Mouse (Mus musculus): ENCODE results near the gene Speer4b. TPM values are rescaled to one million over a fixed set of nuclear protein-coding genes. Genes with fewer than 3 reads are reported as not detected.

Speer4b gene
- polyA plus RNA-seq, 1 experiment, result not detected

- H3ac ChIP-seq (ENCODE audit: control insufficient read depth, insufficient read length, low read depth), result no peak overlapping the region
- no peak overlapping the region for H3K4me3 ChIP-seq (ENCODE audit: insufficient read depth, poor library complexity, severe bottlenecking)
- TF ChIP-seq CTCF (IDR thresholded peaks at IDR 0.05; ENCODE audit: control insufficient read depth, insufficient read depth, insufficient read length) (no peak), MYOG (IDR thresholded peaks at IDR 0.05; ENCODE audit: control insufficient read depth, extremely low read depth, insufficient read length) (no peak), MYOD1 (IDR thresholded peaks at IDR 0.05; ENCODE audit: control insufficient read depth, insufficient read length, low read depth) (no peak), CEBPB (IDR thresholded peaks at IDR 0.05; ENCODE audit: low read depth) (no peak), FOSL1 (IDR thresholded peaks at IDR 0.05; ENCODE audit: insufficient read depth, low read length, poor library complexity, severe bottlenecking) (no peak), MAX (IDR thresholded peaks at IDR 0.05) (no peak), USF1 (IDR thresholded peaks at IDR 0.05; ENCODE audit: low read depth) (no peak)
- no peaks in the 10 kb centered on the region for H3K36me3 ChIP-seq (ENCODE audit: control insufficient read depth, insufficient read depth)
- H3K27me3 ChIP-seq (ENCODE audit: control insufficient read depth, insufficient read depth, insufficient read length), result no peaks in the 10 kb centered on the region
- no peaks in the 10 kb centered on the region for H3K79me3 ChIP-seq (ENCODE audit: low read depth)
- no peaks in the 10 kb centered on the region for H3K79me2 ChIP-seq (ENCODE audit: control insufficient read depth, insufficient read depth)
Measured at GRCm38 (mm10) chr5:27486138-27486537, 15.1 kb downstream of the Speer4b start.

GRCm38 (mm10) chr5:27481706-27482105 lies 19.5 kb downstream of the Speer4b start:
- TF ChIP-seq CTCF (IDR thresholded peaks at IDR 0.05; ENCODE audit: control insufficient read depth, insufficient read depth, insufficient read length), result no peak
- no peak for TF ChIP-seq MYOD1 (IDR thresholded peaks at IDR 0.05; ENCODE audit: control insufficient read depth, insufficient read length, low read depth)
- TF ChIP-seq CEBPB (IDR thresholded peaks at IDR 0.05; ENCODE audit: low read depth), result no peak
- TF ChIP-seq USF1 (IDR thresholded peaks at IDR 0.05; ENCODE audit: low read depth), result no peak
- no peak for TF ChIP-seq MAX (IDR thresholded peaks at IDR 0.05)
- no peak for TF ChIP-seq FOSL1 (IDR thresholded peaks at IDR 0.05; ENCODE audit: insufficient read depth, low read length, poor library complexity, severe bottlenecking)
- TF ChIP-seq MYOG (IDR thresholded peaks at IDR 0.05; ENCODE audit: control insufficient read depth, extremely low read depth, insufficient read length), result no peak
- Histone ChIP-seq H3ac (ENCODE audit: control insufficient read depth, insufficient read length, low read depth) (no peak overlapping the region), H3K4me3 (ENCODE audit: insufficient read depth, poor library complexity, severe bottlenecking) (no peak overlapping the region), H3K79me2 (ENCODE audit: control insufficient read depth, insufficient read depth) (no peaks in the 10 kb centered on the region), H3K36me3 (ENCODE audit: control insufficient read depth, insufficient read depth) (no peaks in the 10 kb centered on the region), H3K79me3 (ENCODE audit: low read depth) (no peaks in the 10 kb centered on the region), H3K27me3 (ENCODE audit: control insufficient read depth, insufficient read depth, insufficient read length) (no peaks in the 10 kb centered on the region)

- Histone ChIP-seq H3ac (ENCODE audit: control insufficient read depth, insufficient read length, low read depth) (no peak overlapping the region), H3K36me3 (ENCODE audit: control insufficient read depth, insufficient read depth) (no peaks in the 10 kb centered on the region), H3K79me2 (ENCODE audit: control insufficient read depth, insufficient read depth) (no peaks in the 10 kb centered on the region), H3K79me3 (ENCODE audit: low read depth) (no peaks in the 10 kb centered on the region), H3K4me3 (ENCODE audit: insufficient read depth, poor library complexity, severe bottlenecking) (no peak overlapping the region), H3K27me3 (ENCODE audit: control insufficient read depth, insufficient read depth, insufficient read length) (no peaks in the 10 kb centered on the region)
- TF ChIP-seq MAX (IDR thresholded peaks at IDR 0.05) (no peak), FOSL1 (IDR thresholded peaks at IDR 0.05; ENCODE audit: insufficient read depth, low read length, poor library complexity, severe bottlenecking) (no peak), USF1 (IDR thresholded peaks at IDR 0.05; ENCODE audit: low read depth) (no peak), CEBPB (IDR thresholded peaks at IDR 0.05; ENCODE audit: low read depth) (no peak), MYOD1 (IDR thresholded peaks at IDR 0.05; ENCODE audit: control insufficient read depth, insufficient read length, low read depth) (no peak), MYOG (IDR thresholded peaks at IDR 0.05; ENCODE audit: control insufficient read depth, extremely low read depth, insufficient read length) (no peak), CTCF (IDR thresholded peaks at IDR 0.05; ENCODE audit: control insufficient read depth, insufficient read depth, insufficient read length) (no peak)
Measured at GRCm38 (mm10) chr5:27474964-27475465, 26.2 kb downstream of the Speer4b start.

GRCm38 (mm10) chr5:27457686-27458085 lies 43.6 kb downstream of the Speer4b start:
- Histone ChIP-seq H3K79me2 (ENCODE audit: control insufficient read depth, insufficient read depth) (no peaks in the 10 kb centered on the region), H3K4me3 (ENCODE audit: insufficient read depth, poor library complexity, severe bottlenecking) (no peak overlapping the region), H3K79me3 (ENCODE audit: low read depth) (no peaks in the 10 kb centered on the region), H3K27me3 (ENCODE audit: control insufficient read depth, insufficient read depth, insufficient read length) (no peaks in the 10 kb centered on the region), H3ac (ENCODE audit: control insufficient read depth, insufficient read length, low read depth) (no peak overlapping the region), H3K36me3 (ENCODE audit: control insufficient read depth, insufficient read depth) (no peaks in the 10 kb centered on the region)
- TF ChIP-seq FOSL1 (IDR thresholded peaks at IDR 0.05; ENCODE audit: insufficient read depth, low read length, poor library complexity, severe bottlenecking), result no peak
- no peak for TF ChIP-seq MYOD1 (IDR thresholded peaks at IDR 0.05; ENCODE audit: control insufficient read depth, insufficient read length, low read depth)
- TF ChIP-seq USF1 (IDR thresholded peaks at IDR 0.05; ENCODE audit: low read depth), result no peak
- no peak for TF ChIP-seq CTCF (IDR thresholded peaks at IDR 0.05; ENCODE audit: control insufficient read depth, insufficient read depth, insufficient read length)
- no peak for TF ChIP-seq MAX (IDR thresholded peaks at IDR 0.05)
- no peak for TF ChIP-seq MYOG (IDR thresholded peaks at IDR 0.05; ENCODE audit: control insufficient read depth, extremely low read depth, insufficient read length)
- no peak for TF ChIP-seq CEBPB (IDR thresholded peaks at IDR 0.05; ENCODE audit: low read depth)

- no peak for TF ChIP-seq MAX (IDR thresholded peaks at IDR 0.05)
- no peak for TF ChIP-seq CTCF (IDR thresholded peaks at IDR 0.05; ENCODE audit: control insufficient read depth, insufficient read depth, insufficient read length)
- TF ChIP-seq MYOG (IDR thresholded peaks at IDR 0.05; ENCODE audit: control insufficient read depth, extremely low read depth, insufficient read length), result no peak
- TF ChIP-seq CEBPB (IDR thresholded peaks at IDR 0.05; ENCODE audit: low read depth), result no peak
- no peak for TF ChIP-seq USF1 (IDR thresholded peaks at IDR 0.05; ENCODE audit: low read depth)
- TF ChIP-seq MYOD1 (IDR thresholded peaks at IDR 0.05; ENCODE audit: control insufficient read depth, insufficient read length, low read depth), result no peak
- TF ChIP-seq FOSL1 (IDR thresholded peaks at IDR 0.05; ENCODE audit: insufficient read depth, low read length, poor library complexity, severe bottlenecking), result no peak
- H3K27me3 ChIP-seq (ENCODE audit: control insufficient read depth, insufficient read depth, insufficient read length), result no peaks in the 10 kb centered on the region
- no peak overlapping the region for H3ac ChIP-seq (ENCODE audit: control insufficient read depth, insufficient read length, low read depth)
- H3K79me2 ChIP-seq (ENCODE audit: control insufficient read depth, insufficient read depth), result no peaks in the 10 kb centered on the region
- H3K36me3 ChIP-seq (ENCODE audit: control insufficient read depth, insufficient read depth), result no peaks in the 10 kb centered on the region
- no peak overlapping the region for H3K4me3 ChIP-seq (ENCODE audit: insufficient read depth, poor library complexity, severe bottlenecking)
- H3K79me3 ChIP-seq (ENCODE audit: low read depth), result no peaks in the 10 kb centered on the region
Measured at GRCm38 (mm10) chr5:27456981-27457380, 44.3 kb downstream of the Speer4b start.
